Mouse (Mus musculus) urinary bladder, adult 2 months (tissue): ENCODE measurements around the gene Mroh7. TPM values are rescaled to one million over a fixed set of nuclear protein-coding genes. Genes with fewer than 3 reads are reported as not detected.
"Not testable (repeated sequence)": the region's sequence is repeated elsewhere in the genome, so short reads cannot be mapped to it uniquely, and the experiment has no call there.

Source experiments
- DNase-seq: peaks from one replicate; pipeline ENCODE4 v3.0.0; 2022; ENCODE audit warnings: low spot score
- polyA plus RNA-seq: library from polyadenylated mRNA; depleted of rRNA; stranded (reverse); fragments of >200 nt; gene quantifications from 2 replicates; pipeline ENCODE4 v1.2.3, GENCODE M21; 2012; rRNA removed

The Mroh7 gene
- 2.0 and 3.6 TPM in 2 replicates for polyA plus RNA-seq

DNA sequence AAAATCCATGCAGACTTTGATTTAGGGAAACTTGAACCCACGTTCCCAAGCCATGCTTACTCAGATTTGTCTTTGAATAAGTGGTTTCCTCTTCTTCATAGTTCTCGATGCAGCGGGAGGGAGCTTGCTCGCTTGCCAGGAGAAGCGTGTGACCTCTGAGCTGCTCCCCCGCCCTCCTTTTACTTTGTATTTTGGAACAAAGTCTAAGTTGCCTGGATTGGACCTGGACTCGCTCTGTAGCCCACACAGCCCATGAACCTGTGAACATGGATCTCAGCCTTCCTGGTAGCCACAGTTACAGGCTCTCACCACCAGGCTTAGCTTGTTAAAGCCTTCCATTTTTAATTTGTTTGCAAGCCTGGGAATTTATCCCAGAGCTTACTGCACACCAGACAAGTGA lies at the start of gene Mroh7:
Mroh7 (minus strand) TSS at position 112 of the 400 bp plus-strand sequence.
- no peak for DNase-seq

DNA sequence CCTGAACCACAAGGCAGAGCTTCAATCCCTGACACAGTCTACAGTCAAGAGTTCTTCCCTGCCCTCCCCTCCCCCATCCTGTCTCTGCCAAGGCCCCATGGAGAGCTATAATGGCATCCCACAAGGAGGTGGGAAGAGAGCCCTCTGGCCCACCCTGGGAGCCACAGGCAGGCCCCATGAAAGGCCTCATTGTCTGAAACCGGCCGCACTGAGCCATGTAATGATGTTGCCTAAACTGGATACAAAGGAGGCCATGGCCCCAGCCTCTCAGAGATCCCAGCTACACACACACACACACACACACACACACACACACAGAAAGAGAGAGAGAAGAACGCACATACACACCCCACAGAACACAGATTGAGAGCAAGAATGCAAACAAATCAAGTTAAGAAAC lies 49.3 kb upstream of the Mroh7 start:
- DNase-seq = no peak

DNA sequence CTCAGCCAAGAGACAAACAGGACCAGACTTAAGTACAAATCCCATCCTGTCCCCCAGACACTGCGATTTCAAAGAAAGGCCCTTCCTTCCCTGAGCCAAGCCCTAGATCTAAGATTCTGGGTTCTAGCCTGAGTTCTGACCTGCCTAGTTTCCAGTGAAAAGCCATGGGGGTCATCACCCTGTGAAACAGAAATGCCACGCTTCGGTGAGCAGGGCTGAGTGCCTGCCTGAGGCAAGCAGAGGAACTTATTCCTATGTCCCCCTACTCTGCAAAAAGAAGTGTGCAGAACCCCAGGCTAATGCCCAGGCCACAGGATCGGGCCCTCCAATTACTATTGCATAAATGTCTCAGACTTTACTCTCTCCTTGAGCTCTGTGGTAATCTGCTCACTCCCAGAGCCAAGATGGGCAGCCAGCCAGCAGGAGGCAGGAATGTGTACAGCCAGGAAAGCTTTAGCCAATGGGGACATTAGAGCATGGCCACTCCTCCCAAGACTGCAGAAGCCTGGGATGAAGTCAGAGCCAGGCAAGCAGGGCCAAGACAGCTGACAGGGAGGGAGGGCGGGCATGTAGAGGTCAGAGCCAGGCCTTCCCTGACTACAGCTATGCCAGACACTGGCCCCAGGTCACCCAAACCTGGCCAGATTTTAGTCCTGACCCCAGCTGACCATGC lies 47.5 kb upstream of the Mroh7 start:
- DNase-seq = peak; percentile 71

DNA sequence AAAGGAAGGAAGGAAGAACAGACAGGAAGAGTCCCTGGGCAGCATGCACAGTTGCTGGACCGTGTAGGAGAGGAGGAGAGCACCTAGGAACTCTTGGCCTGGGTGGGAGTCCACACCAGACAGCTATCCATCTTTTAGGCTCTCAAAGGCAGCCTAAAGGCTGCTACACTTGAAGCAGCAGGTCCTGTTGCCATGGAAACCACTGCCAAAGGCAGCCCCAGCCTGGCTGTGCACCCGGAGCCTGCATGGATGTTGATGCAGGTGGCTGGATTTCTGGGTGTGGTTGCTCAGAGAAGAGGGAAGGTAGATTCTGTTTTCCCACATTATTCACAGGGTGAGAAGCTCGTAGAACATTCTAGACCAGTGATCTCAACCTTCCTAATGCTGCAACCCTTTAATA lies 46.3 kb upstream of the Mroh7 start:
- no peak for DNase-seq

DNA sequence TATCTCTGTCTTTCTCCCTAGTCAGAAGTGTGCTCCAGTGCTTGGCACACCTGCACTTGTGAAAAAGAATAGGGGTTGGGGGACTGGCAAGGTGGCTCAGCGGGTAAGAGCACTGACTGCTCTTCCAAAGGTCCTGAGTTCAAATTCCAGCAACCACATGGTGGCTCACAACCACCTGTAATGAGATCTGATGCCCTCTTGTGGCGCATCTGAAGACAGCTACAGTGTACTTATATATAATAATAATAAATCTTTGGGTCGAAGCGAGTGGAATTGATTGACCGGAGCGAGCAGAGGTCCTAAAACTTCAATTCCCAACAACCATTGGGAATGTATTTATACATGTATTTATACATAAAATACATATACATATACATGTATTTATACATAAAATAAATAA lies 45.0 kb upstream of the Mroh7 start:
- DNase-seq = not testable (repeated sequence)

GRCm38 (mm10) chr4:106772558-106772957 lies 41.8 kb upstream of the Mroh7 start:
- DNase-seq = no peak

GRCm38 (mm10) chr4:106769306-106769705 lies 38.6 kb upstream of the Mroh7 start:
- DNase-seq = no peak

DNA sequence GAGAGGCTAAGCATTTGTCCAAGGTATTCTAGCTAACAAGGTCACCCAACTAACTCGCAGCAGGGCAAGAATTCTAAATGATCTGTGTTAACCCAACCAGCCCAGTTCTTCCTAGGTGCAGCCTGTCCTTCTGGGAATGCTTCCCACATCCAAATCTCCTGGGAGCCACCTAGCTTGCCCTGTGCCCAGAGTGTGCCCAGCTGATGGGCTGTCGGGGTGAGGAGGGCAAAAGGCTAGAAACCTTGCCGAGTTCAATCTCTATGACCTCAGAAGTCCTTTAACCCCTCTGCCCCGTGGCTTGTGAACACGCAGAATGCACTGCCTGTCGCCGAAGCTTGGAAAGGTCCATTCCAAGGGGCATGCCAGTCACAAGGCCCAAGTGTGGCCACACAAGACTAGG lies 33.4 kb upstream of the Mroh7 start:
- DNase-seq = no peak

DNA sequence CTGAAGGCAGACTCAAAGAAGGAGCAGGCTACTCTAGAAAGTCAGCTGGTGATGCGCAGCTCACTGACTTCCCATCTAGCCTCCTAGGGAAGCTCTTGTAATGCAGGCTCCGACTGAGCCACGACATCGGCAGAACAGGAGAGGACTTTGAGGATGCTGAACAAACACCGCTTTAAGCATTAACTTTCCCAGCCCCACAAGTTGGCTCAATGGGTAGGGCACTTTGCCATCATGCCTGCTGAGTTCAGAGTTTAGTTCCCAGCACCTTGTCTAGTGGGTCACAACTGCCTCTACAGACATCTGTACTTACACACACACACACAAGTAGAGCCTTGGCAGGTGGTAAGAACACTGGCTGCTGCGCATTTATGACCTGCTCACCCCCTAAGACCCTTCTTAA lies 21.0 kb upstream of the Mroh7 start:
- no peak for DNase-seq

GRCm38 (mm10) chr4:106749699-106750098 lies 19.0 kb upstream of the Mroh7 start:
- peak; percentile 30 for DNase-seq

DNA sequence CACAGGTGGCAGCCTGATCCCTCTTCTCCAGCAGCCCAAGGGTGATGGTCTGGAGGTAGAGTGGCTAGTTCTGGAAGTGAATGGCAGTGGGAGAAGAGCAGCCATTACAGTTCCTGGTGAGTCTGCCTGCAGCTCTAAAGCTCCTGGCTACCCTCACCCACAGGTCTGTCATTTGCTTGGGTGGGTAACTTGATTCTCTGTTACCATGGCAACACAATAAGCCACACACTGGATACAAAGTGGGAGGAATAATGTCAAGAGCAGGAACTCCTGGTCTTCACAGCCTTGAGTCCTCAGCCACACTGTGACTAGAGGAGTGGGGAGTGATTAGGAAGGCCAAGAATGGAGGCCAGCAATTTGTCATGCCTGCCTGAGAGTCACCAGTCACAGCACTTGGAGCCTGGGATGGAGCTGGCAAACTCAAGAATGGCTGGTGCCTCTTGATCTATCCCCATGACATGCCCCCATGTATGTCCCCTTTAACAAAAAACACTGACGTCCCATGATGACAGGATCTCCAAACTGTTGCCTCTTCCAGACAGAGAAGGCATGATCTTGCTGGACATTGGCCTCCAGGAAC lies 16.4 kb upstream of the Mroh7 start:
- no peak for DNase-seq

GRCm38 (mm10) chr4:106745862-106746261 lies 15.1 kb upstream of the Mroh7 start:
- no peak for DNase-seq

- DNase-seq = no peak
Measured at GRCm38 (mm10) chr4:106737904-106738303, 7.2 kb upstream of the Mroh7 start.

- not testable (repeated sequence) for DNase-seq
Measured at GRCm38 (mm10) chr4:106736884-106737283, 6.2 kb upstream of the Mroh7 start.

GRCm38 (mm10) chr4:106733636-106734035 lies 2.9 kb upstream of the Mroh7 start, which contains the start of gene Fam151a:
Gene Fam151a (plus strand): TSS chr4:106733889.
- DNase-seq = no peak

GRCm38 (mm10) chr4:106720631-106721030 lies 10.1 kb downstream of the Mroh7 start:
- no peak for DNase-seq

DNA sequence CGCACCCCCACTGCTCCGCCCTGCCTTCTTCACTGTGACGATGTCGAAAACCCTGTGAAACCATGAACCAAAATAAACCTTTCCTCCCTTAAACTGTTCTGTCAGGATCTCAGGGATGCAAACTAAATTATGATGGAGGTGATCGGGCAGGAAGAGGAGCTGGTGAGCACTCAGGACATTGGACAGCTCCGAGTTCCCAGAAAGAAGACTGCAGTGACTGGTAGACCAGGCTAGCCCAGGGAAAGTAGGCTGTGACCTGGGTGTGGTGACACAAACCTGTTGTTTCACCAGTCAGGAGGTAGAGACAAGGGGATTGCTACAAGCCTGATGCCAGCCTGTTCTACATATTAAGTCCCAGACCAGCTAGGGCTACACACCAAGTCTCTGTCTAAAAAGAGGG lies 17.1 kb downstream of the Mroh7 start:
- no peak for DNase-seq

GRCm38 (mm10) chr4:106708408-106708807 lies 22.3 kb downstream of the Mroh7 start:
- peak; percentile 74 for DNase-seq

DNA sequence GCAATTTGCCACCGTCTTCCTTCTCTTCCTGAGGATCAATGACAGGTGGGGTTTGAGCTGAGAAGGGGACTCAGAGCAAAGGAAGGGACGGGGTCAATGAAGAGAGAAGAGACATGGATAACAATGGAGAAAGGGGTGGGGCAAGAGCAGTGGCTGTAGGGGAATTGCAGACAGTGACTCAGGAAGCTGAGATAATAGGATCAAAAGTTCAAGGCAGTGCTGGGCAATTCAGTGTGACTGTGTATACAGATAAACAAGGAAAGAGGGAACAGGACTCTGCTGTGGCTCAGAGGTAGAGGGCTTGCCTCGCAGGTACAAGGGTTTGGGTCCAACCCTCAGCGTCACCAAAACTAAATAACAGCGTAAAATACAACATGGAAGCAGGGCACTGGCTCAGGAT lies 22.8 kb downstream of the Mroh7 start:
- no peak for DNase-seq

DNA sequence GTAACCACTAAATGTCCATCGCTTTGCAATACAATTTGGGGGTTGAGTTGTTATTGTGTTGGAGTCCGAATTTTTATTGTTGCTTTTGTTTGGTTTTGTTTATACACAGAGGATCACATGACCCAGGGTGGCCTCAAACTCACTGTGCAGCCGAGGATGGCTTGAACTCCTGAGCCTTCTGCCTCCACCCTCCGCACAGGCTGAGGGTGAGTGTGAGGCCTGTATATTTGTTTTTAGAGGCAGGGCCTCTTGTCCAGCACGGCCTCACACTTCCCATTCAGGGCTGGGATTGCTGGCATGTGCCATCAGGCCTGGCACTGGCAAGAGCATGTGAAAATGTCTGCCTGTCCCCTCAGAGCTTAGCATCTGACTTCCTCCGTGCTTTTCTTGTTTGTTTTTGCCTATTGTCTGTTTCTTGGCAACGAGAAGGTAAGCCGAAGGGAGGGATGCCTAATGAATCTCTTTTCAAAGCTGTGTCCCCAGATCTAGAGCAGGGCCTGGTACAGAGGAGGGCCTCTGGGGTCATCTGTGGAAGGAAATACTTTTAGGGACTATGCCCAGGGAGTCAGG lies 25.5 kb downstream of the Mroh7 start:
- DNase-seq = no peak

GRCm38 (mm10) chr4:106704416-106704815 lies 26.3 kb downstream of the Mroh7 start:
- no peak for DNase-seq

DNA sequence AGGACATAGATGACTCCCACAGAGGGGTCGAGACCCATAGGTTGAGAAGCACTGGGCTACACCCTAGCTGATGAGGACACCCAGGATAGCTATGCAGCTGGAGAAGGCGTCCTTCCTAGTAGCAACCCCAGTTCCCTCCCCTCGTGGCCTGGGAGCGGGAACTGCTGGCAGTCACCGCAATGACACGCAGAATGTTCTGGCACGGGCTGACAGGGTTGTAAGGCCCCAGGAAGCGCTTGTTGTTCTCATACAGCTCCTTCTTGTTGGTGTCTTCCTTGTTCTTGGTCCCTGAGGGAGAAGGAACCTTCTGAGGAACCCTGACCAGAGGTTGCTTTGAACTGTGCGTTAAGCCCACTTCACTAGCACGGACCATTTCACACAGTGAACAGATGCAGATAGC lies 26.8 kb downstream of the Mroh7 start:
- no peak for DNase-seq

GRCm38 (mm10) chr4:106700798-106701197 lies 29.9 kb downstream of the Mroh7 start:
- DNase-seq = no peak
